Mouse (Mus musculus) spleen, adult 12 weeks (tissue): ENCODE measurements around the gene Calml4.

Source experiments
- DNase-seq: peaks from one replicate; pipeline ENCODE4 v3.0.0; 2022; ENCODE audit warnings: low spot score

Gene Calml4

DNA sequence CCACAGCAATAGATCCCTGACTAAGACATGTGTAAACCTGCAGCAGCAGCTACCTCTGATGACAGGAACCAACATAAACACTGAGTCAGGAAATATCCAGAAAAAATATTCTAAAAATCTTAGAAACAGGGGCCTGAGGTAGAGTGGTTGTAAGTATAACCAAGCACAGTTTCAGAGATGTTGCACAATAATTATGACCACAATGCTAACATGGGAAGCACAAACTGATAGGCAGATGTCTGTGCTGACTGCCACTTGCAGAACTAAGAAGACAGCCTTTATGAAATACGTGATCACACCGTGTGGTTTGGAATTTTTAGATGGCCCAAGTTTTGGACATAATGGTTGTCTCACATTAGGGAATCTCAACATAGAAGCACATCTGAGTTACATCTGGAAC lies 46.0 kb downstream of the Calml4 start:
- no peak for DNase-seq

DNA sequence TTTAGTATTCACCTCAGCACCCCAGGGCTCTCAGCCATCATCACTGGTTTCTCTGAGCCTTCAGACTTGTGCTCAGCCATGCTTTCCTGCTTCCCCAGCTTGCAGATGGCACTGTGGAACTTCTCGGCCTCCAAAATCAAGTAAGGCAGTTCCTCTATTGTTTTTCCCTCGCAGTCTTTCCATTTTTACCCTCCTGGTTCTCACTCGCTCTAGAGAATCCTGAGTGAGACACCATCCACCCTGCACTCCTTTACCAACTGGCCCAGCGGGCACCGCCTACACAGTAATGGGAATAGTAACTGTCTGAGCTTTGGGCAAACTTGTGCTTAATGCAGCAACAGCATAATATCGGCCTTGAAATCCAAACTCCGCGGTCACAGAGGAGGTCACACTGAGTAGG lies 47.2 kb downstream of the Calml4 start:
- DNase-seq: no peak

DNA sequence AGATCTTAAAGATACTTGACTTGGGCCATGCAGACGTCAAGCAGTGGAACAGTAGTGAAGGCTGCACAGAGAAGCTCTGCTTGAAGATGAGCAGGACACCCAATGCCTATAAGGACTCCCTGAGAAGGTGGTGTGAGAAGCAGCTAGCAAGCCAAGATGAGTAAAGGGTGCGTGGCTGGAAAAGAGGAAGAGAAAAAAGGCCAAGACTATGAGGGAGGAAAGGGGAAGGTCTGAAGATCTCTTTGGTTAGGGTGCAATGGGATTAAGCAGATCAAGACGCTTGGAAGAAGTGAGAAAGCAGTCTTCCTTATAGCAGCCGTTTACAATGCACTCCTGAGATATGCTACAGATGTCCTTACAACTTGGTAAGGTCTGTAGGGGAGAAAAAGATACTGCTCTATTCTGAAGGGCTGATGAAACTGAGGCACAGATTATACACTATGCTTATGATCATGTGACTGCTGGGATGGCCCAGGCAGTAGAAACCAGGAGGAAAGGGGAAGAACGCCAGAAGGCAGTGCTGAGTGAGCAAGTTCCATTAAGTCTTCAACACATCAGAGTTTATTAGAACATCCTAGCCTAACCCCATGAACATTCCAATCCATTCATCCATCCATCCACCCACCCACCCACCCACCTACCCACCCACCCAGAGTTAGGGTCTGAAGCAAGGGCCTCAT lies 55.6 kb downstream of the Calml4 start:
- no peak for DNase-seq

DNA sequence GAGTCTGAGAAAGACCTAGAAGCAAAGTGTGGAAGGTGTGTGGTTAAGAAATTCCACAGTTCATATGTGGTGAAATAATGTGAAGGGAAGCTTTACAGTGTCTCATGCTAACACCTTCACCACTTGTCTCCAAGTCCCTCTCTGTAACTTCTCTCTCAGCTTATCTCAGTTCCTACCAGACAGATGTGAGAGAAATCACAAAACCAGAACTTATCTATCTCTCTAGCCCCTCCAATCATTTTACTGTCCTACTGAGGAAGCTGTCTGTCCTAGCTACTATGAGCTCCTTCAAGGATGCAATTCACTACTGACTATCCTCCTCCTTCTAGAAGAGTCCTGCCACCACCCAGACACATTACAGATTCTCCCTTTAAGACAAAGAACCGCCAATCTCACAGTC lies 59.2 kb downstream of the Calml4 start:
- DNase-seq: no peak

DNA sequence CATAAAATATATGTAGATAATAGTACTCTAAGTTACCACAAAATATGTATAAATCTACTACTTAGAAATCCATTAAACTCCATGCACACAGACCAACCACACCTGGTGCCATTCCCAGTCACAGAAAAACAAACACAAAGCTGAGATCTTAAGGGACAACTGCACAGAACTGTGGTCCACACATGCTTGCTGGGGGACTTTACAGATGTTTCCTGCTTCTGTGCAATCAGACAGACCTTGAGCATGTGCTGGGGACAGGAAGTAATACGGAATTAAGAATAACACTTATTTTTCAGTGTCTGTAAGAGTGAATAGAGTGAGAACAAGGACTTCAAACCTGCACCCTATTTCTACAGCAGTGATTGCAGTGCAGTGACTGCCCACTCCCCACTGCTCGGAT lies 63.0 kb downstream of the Calml4 start:
- no peak for DNase-seq

DNA sequence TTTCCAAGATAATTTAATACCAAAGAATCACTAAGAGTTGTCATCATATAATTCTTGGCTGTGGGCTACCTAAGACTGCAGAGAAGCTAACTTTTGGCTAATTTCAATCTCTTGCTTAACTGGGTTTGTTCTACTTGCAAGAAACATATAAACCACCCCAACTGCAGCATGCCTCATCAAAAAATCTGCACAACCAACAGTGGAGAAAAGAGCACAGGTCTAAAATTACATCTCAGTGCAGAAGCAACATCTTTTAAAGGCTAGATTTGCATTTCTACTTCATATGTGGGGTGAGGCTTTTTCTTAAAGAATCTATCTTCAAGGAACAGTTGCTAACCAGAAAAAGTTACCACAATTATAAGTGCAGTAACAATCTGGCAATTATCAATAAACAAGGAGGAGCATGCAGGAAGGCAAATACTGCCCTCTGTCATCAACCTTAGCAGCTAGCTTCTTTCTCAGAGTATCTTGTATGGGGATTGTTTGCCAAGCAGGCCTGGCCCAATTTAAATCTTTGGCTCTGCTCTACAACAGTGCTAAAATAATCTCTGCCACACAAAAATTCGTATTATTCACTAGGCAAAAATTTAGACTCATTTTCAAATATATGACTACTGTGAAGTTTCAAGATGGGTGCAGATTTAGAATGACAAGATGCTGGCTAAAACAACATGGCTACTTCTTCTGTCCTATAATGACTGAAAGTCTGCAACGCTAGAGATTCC lies 67.2 kb downstream of the Calml4 start:
- no peak for DNase-seq
